Mouse (Mus musculus) spleen, postnatal 36 days (tissue): ENCODE results near the gene C2cd2.
A peak's percentile ranks its signal among the peaks of the same experiment; 100 is the strongest.
"Not testable (repeated sequence)": the region's sequence is repeated elsewhere in the genome, so short reads cannot be mapped to it uniquely, and the experiment has no call there.

Experiments used
- DNase-seq, 2 experiments: peaks; one replicate each; pipeline ENCODE4 v3.0.0; 2022; ENCODE audit warnings: low spot score in 2 of 2, mixed read lengths in 1 of 2

C2cd2 gene

DNA sequence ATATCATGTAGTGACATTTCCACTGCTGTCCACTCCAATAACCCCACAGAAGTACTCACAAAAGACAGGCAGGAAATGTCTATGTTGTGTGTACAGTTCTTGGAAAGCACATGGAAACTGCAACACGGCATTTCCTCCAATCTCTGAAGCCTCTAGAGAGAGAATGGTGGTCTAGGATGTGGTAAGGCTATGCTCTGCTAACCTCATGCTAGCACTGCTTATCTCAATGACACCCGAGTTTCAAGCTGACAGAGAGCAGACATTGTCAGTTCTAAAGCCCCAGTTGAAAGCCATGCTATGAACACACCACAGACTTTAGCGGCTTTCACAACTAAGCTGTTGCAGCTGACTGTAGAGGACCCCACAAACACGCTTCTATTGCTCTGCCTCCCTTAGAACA, 13.6 kb downstream of the C2cd2 start:
- no peak for DNase-seq

DNA sequence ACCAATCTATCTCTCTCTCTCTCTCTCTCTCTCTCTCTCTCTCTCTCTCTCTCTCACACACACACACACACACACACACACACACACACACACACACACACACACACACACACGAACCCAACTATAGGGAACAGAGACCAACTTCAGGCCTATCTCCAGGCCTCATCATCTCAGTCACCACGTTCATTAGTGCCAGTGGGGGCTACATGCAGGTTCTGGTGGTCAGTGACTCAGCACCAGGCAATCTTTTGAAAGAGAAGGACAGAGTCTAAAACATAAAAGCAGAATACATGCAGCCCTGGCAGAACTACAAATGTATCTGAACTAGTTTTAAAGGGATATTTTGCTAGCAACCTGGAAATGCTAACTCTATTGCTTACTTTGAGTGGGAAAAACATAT, 15.4 kb downstream of the C2cd2 start:
- DNase-seq, result not testable (repeated sequence)

DNA sequence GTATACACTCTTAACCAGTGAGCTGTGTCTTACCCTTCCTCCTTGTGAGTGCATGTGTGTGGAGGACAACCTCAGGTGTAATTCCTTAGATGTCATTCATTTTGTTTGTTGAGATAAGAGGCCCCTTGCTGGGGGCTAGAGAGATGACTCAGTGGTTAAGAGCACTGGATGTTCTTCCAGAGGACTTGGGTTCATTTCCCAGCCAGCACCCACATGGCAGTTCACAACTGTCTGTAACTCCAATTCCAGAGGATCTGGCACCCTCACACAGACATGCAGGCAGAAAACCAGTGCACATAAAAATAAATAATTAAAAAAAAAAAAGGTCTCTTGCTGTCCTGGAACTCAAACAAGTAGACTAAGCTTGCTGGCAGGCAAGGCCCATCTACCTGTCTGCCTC, 20.6 kb downstream of the C2cd2 start:
- DNase-seq, result no peak

DNA sequence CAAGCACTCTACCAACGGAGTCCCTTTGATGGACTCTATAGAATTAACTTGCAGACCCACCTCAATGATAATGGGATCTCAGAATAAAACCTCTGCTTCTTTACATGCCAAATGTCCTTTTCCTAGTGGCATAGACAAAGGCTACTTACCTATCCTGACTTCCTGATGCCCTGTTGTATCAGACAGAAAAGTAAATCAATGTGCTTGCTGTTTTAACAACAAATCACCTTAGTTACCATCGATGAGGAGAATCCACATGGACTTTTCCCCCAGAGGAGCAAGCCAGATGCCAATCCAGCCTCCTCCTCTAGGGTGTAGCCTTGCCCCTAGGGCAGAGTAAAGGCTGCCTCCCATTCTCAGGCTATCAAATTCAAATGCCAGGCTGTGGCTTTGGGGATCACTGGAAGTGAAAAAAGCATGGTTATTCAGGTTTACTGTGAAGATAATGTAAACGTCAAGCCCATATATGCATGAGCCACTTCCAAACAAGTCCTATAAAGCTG, 21.9 kb downstream of the C2cd2 start:
- no peak for DNase-seq

DNA sequence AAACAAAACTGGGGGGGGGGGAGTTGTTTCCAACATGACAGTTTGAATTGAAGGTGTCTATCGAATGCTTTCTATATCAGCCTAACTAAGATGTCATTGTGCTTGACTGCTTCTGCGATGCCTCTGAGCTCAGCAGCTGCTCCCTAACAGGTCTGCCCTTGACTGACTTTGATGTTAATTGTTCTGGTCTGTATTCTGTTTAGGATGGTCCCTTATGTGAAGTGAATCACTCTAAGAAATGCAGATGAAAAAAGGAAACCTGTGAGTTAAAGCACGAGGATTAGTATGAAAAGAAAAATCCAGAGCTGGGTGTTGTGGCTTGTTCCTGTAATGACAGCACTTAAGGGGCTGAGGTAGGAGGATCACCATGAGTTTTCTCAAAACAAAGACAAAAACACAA, 26.6 kb downstream of the C2cd2 start:
- DNase-seq, result no peak

DNA sequence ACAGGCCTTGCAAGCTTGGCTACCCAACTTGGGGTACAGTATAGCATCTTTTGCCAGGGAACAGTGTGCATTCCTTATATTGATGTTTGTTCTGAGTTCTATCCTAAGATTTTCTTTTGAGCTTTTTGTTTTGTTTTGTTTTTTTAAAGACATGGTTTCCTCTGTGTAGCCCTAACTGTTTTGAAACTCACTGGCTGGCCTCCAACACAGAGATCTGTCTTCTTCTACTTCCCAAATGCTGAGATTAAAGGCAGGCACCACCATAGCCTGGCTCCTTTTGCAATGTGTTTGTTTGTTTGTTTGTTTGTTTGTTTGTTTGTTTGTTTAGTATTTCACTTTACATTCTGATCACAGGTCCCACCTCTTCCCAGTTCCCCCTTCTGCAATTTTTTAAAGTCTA, 32.2 kb downstream of the C2cd2 start:
- no peak for DNase-seq

DNA sequence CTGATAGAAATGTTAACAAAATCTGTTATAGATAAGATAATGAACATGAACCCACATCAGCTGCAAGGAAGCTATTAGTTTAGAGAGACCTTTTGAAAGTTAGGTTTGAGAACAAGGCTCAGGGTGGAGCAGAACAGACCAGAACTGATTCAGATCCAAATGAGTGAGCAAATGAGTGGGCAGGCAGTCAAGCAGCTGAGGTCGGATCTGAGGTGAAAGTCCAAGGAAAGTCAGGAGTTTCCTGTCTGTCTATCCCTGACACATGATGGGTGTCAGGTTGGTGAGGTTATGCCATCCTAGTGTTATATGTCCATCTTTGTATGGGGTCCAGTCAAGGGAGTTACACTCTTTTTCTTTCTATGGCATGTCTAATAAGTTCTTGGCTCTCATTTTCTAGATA, 32.9 kb downstream of the C2cd2 start:
- DNase-seq, result no peak

DNA sequence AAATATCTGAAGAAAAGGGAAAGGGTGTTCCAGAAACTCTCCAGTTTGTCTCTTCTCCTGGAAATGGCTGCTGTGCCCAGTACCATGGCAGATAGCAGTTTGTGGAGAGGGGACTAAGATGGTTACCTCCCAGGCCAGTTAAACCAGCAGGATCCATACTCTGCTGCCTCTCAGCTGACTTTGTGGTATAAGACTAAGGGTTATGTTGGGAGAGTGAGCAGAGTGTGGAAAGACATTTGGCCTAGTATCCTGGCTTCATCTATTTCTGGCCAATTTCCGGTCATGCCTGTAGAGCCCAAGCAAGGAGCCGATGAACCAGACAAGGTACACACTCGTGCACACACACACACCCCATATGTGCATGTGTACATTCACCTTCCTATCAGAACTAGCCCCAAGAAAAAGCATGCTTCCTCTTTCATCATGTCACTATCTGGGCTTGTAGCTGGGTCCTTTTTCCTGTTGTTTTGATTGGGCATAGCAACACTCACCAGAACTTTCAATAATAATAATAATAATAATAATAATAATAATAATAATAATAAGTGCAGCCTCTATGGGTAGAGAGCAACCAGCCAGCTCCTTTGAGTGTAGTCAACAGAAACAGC, 35.0 kb downstream of the C2cd2 start:
- no peak for DNase-seq

DNA sequence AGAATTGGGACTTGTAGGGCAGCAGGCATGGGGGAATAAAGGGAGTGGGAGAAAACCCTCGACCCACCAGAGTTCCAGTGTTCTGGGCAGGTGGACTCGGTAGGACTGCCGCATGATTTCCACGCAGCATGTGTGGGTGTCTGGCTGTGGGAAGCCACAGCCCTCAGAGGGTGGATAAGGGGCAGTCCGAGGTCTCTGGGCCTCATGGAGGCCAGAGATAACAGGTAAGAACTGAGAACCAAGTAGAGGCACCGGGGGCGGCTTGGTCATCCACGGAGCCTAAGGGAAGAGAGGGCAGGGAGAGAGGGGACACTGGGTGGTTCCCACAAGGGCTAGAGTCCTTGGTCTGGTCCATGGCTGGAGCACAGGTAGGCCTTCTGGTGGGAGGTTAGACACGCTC, 36.0 kb downstream of the C2cd2 start:
- no peak for DNase-seq

DNA sequence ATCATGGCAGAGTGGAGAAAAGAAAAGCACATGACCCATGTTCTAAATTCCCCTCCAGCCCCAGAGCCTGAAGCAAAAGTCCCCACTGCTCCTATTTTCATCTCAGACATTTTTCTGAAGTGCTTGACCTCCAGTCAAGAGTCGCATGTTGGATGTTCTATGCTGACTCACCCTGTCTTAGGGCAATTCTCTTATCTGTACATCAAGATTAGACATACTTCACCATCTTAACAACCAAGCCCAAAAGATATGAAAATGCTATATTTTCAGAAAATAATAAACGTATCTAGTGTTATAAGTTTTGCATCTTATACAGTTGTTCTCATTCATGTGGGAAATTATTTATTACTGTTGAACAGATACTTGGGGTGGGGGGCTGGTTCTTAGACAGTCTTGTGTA, 36.6 kb downstream of the C2cd2 start:
- no peak for DNase-seq

DNA sequence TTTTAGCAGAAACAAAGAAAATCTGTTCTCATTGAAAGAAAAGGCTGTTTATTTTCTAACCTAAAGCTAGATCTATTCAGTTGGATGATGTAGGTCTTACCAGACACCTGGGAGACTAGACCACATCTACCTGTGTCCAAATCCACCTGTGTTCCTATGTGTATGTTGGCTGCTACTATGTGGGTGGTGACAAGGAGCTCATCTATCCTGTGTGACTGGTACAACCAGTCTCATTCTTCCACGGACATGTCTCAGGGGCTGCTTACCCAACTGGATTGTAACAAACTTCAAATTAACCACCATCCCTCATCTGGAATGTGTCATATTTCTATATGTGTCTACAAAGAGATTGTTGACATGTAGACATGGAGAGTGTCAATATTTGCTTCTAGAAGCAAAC, 38.7 kb downstream of the C2cd2 start:
- no peak for DNase-seq

DNA sequence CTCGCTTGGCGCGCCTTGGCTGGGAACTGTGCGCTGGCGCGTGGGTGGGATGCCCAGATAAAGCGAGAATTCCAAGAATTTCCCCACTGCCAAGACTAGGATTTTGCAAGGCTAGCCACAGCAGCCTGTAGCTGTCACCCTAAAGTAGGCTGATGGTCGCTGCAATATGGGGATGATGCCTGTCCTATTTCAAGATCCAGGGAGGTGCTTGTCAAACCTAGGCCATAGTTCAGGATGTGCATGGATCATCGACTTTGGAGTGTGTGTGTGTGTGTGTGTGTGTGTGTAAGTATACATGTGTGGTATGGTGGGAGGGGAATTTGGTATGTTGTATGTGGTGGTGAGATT, 39.6 kb downstream of the C2cd2 start:
- DNase-seq, result no peak

DNA sequence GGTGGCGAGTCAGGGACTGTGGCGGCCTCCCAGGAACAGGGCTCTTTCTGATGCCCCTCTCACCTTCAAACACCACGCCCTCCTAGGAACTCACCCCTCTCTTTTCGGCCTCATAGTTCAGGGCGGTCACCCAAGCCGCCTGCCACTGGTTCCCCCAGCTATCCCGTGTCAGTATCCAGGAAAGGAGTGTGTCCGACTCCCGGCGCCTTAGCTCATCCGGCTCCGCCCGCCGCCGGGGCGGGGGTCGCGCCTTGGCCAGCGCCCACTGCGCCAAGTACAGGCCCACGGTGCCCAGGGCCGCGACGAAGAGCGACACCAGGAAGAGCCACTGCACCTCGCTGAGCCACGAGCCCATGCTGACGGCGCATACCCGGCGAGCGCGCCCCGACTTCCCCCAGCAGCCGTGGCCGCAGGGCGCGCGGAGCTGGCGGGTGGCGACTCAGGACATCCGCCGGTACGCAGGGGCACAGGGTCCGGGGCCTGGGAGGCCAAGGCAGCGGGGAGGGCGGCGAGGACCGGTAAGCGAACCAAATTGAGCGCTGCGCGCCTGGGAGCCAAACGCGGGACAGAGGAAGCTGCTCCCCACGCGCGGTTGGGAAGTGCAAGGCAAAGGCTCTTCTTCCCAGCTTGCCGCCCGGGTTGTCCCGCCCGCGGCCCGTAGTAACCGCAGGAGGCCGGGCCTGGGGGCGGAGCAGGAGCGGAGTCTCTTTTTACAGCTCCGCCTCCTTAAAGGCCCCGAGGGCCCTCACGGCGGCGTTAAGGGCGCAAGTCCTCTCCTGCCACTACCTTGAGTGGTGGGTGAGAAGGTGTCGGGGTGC, 40.2 kb downstream of the C2cd2 start:
- peak; percentile 81 for DNase-seq

DNA sequence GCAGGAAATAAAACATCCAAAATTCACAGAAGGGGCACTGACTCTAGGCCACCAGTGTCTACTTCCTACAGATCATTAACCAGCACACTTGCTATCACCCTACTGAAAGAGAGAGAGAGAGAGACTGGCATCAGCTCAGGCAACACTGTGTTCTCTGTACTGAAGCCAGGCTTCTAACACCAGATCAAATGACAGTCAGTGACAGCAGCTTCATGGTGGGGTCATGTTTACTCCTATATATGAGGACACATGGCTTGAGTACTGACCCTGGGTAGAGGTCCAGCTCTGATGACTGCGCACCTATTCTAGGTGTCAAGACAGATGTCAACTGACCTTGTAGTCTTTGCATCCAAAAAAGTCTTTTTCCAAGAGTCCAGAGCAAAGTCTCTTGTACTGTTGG, 41.8 kb downstream of the C2cd2 start:
- DNase-seq, result no peak

DNA sequence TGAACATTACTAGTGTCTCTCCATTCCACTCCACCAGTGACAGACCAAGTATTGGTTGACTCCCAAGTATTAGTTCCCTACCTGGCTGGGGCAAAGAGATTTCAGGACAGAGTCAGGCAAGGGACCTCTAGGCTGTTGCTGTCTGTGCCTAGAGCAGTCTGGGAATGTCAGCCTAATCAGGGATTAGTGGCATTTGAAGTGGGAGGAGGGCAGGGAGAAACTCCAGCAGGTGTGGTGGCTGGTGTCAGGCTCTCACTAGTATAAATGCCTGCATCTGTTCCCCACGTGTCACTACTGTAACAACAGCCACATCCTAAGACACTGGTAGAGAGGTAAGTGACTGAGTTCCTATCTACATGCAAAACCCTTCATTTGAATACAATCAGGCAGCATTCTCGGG, 42.6 kb downstream of the C2cd2 start:
- DNase-seq, result no peak

DNA sequence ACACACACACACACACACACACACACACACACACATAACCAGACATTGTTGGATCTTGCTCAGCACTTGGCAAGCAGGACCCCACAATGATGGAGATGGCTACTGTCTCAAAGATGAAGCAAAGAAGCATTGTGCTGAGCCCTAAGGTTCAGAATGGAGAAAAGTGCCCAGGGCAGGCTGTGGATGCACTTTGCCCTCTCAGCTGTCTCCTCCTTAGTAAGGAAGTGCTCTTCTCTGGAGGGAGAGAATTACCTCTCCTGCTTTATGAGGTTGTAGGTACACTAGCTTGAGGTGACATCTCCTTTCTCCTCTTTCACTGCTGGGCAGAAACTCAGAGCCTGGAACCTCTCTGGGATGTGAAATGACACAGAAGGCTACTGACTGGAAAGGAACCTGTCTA, 49.5 kb downstream of the C2cd2 start:
- DNase-seq, result no peak

DNA sequence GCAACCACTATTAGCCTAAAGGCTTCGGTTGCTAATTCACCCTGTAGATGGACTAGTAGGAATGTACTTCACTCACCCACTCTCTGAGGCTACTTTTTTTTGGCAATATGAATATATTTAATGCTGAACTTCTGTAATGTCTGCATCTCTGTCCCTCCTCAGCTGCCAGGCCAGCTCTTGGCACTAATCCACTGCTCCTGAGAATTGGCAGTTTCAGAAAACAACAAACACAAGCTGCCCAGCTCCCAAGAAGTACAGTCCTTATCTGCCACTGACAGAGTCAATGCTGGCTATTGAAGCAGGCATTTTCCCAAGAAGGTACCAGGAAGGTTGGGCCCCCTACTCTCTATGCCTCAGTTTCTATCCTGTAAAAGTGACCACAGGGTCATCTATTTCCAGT, 53.0 kb downstream of the C2cd2 start:
- no peak for DNase-seq

DNA sequence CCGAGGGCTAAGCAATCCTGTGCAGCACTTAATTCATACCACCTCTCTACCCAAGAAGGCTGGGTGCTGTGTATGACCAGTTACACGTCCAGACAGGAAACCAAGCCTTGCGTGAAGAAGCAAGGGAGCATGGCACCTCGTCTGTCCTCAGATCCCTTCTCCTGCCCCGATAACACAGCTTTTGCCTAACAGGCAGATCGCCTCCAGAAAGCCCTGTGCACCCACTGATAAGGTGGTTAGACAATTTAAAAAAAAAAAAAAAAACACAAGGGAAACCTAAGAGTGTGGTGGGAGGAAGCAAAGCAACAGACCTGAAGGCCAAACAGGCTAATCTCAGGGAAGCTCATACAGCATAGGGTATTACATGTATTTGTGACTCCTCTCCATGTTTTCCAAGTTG, 54.9 kb downstream of the C2cd2 start:
- peak; percentile 9 to 31 for DNase-seq

DNA sequence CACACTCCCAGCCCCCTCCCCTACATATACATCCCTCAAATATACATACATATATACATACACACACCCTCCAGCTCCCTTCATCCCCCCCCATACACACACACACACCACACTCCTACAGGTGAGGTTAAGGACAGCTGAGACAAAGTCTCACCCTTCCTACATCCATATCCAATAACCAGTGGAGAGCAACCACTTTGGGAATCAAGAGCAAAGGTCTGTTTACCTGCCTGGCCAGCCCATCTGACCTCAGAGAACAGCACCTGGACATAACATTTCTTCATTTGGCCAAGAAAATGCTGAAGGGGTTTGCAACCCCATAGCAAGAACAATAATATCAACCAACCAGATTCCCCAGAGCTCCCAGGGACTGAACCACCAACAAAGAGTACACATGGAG, 56.1 kb downstream of the C2cd2 start:
- no peak for DNase-seq

DNA sequence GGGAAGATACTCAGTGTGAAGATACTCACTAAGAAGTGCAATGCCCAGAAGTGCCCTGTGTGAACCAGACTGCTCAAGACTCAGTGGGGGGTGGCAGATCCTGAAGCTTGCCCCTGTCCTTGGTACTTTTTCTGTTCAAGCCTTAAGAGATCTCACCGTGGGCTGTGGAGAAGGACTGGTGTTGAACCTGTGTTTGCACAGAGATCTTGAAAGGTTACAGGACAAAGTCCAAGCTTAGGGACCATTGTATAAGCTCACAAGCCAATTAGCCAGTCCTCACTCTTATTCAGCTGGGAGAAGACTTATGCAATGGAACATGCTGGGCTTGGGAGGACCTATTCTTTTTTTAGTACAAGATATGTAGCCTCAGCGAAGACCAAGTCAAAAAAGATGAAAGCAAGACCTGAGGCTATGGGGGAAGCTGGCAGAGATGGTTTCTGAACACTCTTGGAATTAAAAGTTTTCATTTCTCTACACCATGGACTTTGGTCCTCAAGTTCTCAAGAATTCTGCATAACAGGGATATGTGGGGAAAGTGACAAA, 56.9 kb downstream of the C2cd2 start:
- DNase-seq, result no peak

DNA sequence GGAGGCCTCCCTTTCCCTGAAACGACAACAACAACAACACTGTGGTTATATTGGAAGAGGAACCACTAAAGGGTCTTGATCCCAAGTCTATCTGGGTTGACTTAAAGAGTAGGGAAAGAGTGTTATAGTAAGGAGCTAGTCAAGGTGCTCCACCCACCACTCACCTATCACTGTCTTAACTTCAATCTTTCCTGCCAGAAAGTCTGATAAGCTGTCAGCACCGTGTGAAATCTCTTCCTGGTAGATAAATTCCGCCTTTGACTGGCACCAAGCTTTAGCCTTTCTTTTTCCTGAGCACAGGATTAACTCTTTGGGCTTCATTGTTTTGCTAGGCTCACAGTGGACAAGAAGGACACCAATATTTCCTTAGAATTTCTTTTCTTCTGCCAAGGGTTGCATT, 58.4 kb downstream of the C2cd2 start:
- no peak for DNase-seq

DNA sequence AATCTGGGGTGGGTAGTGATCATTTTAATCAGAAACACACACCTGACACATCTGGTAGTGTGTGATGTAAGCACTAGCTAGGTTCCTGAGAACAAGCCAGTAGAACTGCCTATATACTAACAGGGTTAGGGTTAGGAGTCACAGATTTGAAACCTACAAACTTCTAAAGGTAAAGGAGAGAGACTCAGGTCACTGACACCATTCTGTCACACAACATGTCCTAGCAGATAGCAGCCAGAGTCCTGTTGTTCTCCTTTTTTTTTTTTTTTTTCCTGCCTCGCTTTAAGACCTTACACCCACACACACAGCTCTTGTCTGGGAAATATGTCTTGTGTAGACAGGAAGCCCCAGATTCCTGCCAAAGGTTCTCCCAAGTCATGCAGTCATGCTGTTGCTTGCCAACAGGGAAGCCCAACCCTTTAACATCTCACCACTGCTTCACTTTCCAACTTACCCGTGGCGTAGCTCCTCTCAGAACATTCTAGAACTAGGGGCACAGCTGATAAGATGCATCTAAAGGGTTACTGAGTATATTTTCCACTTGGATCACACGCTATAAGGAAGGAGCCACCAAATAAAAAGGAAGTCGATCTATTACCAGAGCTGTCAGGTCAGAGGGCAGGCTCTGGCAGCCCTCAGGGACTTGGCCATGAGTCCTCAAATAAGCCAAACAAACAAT, 64.9 kb downstream of the C2cd2 start:
- peak in 1 of 2 experiments; percentile 30 for DNase-seq

DNA sequence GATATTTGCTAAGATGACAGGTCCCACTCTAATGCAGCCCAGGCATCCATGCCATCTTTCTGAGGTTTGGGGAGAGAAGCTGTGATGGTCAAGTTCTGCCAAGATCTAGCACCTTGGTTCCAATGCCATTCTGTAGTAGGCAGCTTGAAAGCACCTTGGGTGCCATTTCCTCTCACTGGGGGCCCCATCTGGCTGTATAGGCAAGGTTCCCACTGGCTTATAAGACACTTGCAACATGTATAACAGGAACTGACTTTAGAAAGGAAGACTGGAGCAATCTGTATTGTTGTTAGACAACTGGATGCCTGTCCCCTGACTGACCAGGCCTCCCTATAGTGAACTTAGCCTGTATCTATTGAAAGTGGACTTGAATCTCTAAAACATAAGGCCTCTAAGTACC, 74.6 kb downstream of the C2cd2 start:
- no peak for DNase-seq
